Mouse (Mus musculus): ENCODE data around the gene Gm49322.
"Not testable (repeated sequence)": the region's sequence is repeated elsewhere in the genome, so short reads cannot be mapped to it uniquely, and the experiment has no call there.

Gene Gm49322

GRCm38 (mm10) chr10:80611905-80612304 lies 6.1 kb downstream of the Gm49322 start:
- DNase-seq (ENCODE audit: low read depth), result no peak

- DNase-seq (ENCODE audit: low read depth), result no peak
Observed at GRCm38 (mm10) chr10:80613821-80614220, 8.0 kb downstream of the Gm49322 start.

- no peak for DNase-seq (ENCODE audit: low read depth)
Observed at GRCm38 (mm10) chr10:80614351-80614750, 8.5 kb downstream of the Gm49322 start.

- DNase-seq (ENCODE audit: low read depth), result no peak
Observed at GRCm38 (mm10) chr10:80618181-80618580, 12.4 kb downstream of the Gm49322 start.

- no peak for DNase-seq (ENCODE audit: low read depth)
Observed at GRCm38 (mm10) chr10:80619465-80620244, 13.8 kb downstream of the Gm49322 start.

GRCm38 (mm10) chr10:80620365-80620764 lies 14.5 kb downstream of the Gm49322 start:
- no peak for DNase-seq (ENCODE audit: low read depth)

- no peak for DNase-seq (ENCODE audit: low read depth)
Observed at GRCm38 (mm10) chr10:80620796-80621689, 15.2 kb downstream of the Gm49322 start.

GRCm38 (mm10) chr10:80621690-80621939 lies 15.8 kb downstream of the Gm49322 start:
- no peak for DNase-seq (ENCODE audit: low read depth)

- DNase-seq (ENCODE audit: low read depth), result peak; percentile 100
Observed at GRCm38 (mm10) chr10:80621940-80622660, 16.3 kb downstream of the Gm49322 start.

- no peak for DNase-seq (ENCODE audit: low read depth)
Observed at GRCm38 (mm10) chr10:80622661-80623456, 17.0 kb downstream of the Gm49322 start, which contains the start of gene Csnk1g2. Gene Csnk1g2 (plus strand): TSS chr10:80622838.

GRCm38 (mm10) chr10:80623457-80624191 lies 17.8 kb downstream of the Gm49322 start:
- DNase-seq (ENCODE audit: low read depth), result peak; percentile 61

- DNase-seq (ENCODE audit: low read depth), result no peak
Observed at GRCm38 (mm10) chr10:80625764-80626163, 19.9 kb downstream of the Gm49322 start.

GRCm38 (mm10) chr10:80627685-80628084 lies 21.9 kb downstream of the Gm49322 start:
- DNase-seq (ENCODE audit: low read depth), result peak; percentile 35

GRCm38 (mm10) chr10:80628925-80629324 lies 23.1 kb downstream of the Gm49322 start:
- DNase-seq (ENCODE audit: low read depth), result no peak

GRCm38 (mm10) chr10:80635345-80635744 lies 29.5 kb downstream of the Gm49322 start:
- no peak for DNase-seq (ENCODE audit: low read depth)

GRCm38 (mm10) chr10:80646936-80647335 lies 41.1 kb downstream of the Gm49322 start:
- no peak for DNase-seq (ENCODE audit: low read depth)

- DNase-seq (ENCODE audit: low read depth), result not testable (repeated sequence)
Observed at GRCm38 (mm10) chr10:80649910-80650309, 44.1 kb downstream of the Gm49322 start.

- DNase-seq (ENCODE audit: low read depth), result no peak
Observed at GRCm38 (mm10) chr10:80650392-80650791, 44.6 kb downstream of the Gm49322 start.

- DNase-seq (ENCODE audit: low read depth), result peak; percentile 30
Observed at GRCm38 (mm10) chr10:80653156-80653720, 47.4 kb downstream of the Gm49322 start.

- no peak for DNase-seq (ENCODE audit: low read depth)
Observed at GRCm38 (mm10) chr10:80654866-80655265, 49.0 kb downstream of the Gm49322 start.
